Mouse (Mus musculus) G1E (cell line): ENCODE data around the gene Nup88. TPM values are rescaled to one million over a fixed set of nuclear protein-coding genes. Genes with fewer than 3 reads are reported as not detected.

Experiments
- ATAC-seq: 2 replicates; pipeline ENCODE4 v1.8.0; 2016; ENCODE audit warnings: mild to moderate bottlenecking; ENCODE audit not compliant: insufficient number of reproducible peaks, poor library complexity, low FRiP score, severe bottlenecking; ENCODE audit errors: extremely low read depth
- DNase-seq: peaks from one replicate; pipeline ENCODE4 v3.0.0; 2012; ENCODE audit warnings: low spot score
- H3K27me3 ChIP-seq: 2 replicates; pipeline ENCODE4 v1.6.1; 2012; ENCODE audit warnings: mild to moderate bottlenecking, low read length, inconsistent platforms; ENCODE audit not compliant: insufficient read depth
- H3K36me3 ChIP-seq: replicated peaks from 2 replicates; pipeline ENCODE3; 2012; ENCODE audit warnings: mild to moderate bottlenecking, inconsistent platforms
- H3K4me1 ChIP-seq: 2 replicates; pipeline ENCODE4 v1.6.1; 2012; ENCODE audit warnings: low read depth, low read length, inconsistent platforms, mixed read lengths; ENCODE audit not compliant: insufficient read depth
- H3K4me3 ChIP-seq: 2 replicates; pipeline ENCODE4 v1.5.1; 2012; ENCODE audit warnings: low read depth, mild to moderate bottlenecking, inconsistent platforms, low read length, moderate library complexity, mixed read lengths
- H3K9me3 ChIP-seq: replicated peaks from 2 replicates; pipeline ENCODE4 v1.6.1; 2012; ENCODE audit warnings: inconsistent platforms
- CTCF ChIP-seq: IDR thresholded peaks from 2 replicates; pipeline ENCODE4 v1.5.1; 2012; ENCODE audit warnings: low read depth, low read length, inconsistent platforms, mixed read lengths
- GATA1 ChIP-seq: IDR thresholded peaks from 2 replicates; pipeline ENCODE4 v1.6.1; 2012; ENCODE audit warnings: borderline replicate concordance, low read length, inconsistent platforms, mixed read lengths
- GATA2 ChIP-seq: IDR thresholded peaks from 2 replicates; pipeline ENCODE4 v1.6.1; 2012; ENCODE audit warnings: low read depth, low read length, inconsistent platforms, borderline replicate concordance
- POLR2AphosphoS5 ChIP-seq: IDR thresholded peaks from 2 replicates; pipeline ENCODE4 v1.6.1; 2012; ENCODE audit warnings: low read depth, low read length, inconsistent platforms; ENCODE audit not compliant: insufficient replicate concordance
- TAL1 ChIP-seq: conservative IDR thresholded peaks from 2 replicates; pipeline ENCODE4 v1.6.1; 2012; ENCODE audit warnings: low read depth, low read length, inconsistent platforms, mixed read lengths
- polyA plus RNA-seq: library from polyadenylated mRNA; stranded (reverse); fragments of >175 nt; gene quantifications from 2 replicates; pipeline ENCODE4 v1.2.3, GENCODE M21; 2012
- total RNA-seq, 2 experiments: library from RNA; stranded (forward) in 1 of 2; stranded (reverse) in 1 of 2; fragments of 200-1000 nt in 1 of 2; fragments of >200 nt in 1 of 2; fragmentation: Nextera tagmentation in 1 of 2; gene quantifications; 2 replicates each; pipeline ENCODE4 v1.2.3; 2014 to 2017

The Nup88 gene
- total and polyA plus RNA-seq, 3 experiments, result 81.1 to 193 (median 154) TPM

GRCm38 (mm10) chr11:70980751-70981510 is 11.2 kb upstream of the Nup88 start:
- Histone ChIP-seq H3K9me3 (no peaks in the 10 kb centered on the region), H3K36me3 (peaks cover 83% of the 10 kb centered on the region), H3K4me1 (peaks cover 60% of the 10 kb centered on the region), H3K4me3 (peak overlapping the region; percentile 96), H3K27me3 (no peaks in the 10 kb centered on the region)
- ATAC-seq (no peak), DNase-seq (no peak)
- TF ChIP-seq GATA2 (no peak), GATA1 (no peak), POLR2AphosphoS5 (no peak), CTCF (no peak), TAL1 (no peak)

GRCm38 (mm10) chr11:70980232-70980631 is 10.5 kb upstream of the Nup88 start:
- TF ChIP-seq POLR2AphosphoS5 (no peak), TAL1 (no peak), GATA2 (no peak), GATA1 (no peak), CTCF (no peak)
- no peaks in the 10 kb centered on the region for H3K27me3 ChIP-seq
- no peak for ATAC-seq
- peaks cover 67% of the 10 kb centered on the region for H3K4me1 ChIP-seq
- peak overlapping the region; percentile 96; the same call in 1 of the 2 replicates for H3K4me3 ChIP-seq
- peaks cover 83% of the 10 kb centered on the region for H3K36me3 ChIP-seq
- no peaks in the 10 kb centered on the region for H3K9me3 ChIP-seq
- DNase-seq, result no peak

- TF ChIP-seq GATA1, result no peak
- no peak for TF ChIP-seq CTCF
- no peak for TF ChIP-seq TAL1
- no peak for TF ChIP-seq POLR2AphosphoS5
- no peak for TF ChIP-seq GATA2
- Histone ChIP-seq H3K4me1 (peaks cover 84% of the 10 kb centered on the region), H3K27me3 (no peaks in the 10 kb centered on the region), H3K9me3 (no peaks in the 10 kb centered on the region), H3K36me3 (peaks cover 93% of the 10 kb centered on the region), H3K4me3 (no peak overlapping the region)
- no peak for ATAC-seq
- DNase-seq, result no peak
Observed at GRCm38 (mm10) chr11:70977293-70977692, 7.5 kb upstream of the Nup88 start.

- Histone ChIP-seq H3K4me1 (peaks cover 85% of the 10 kb centered on the region), H3K36me3 (peaks cover 87% of the 10 kb centered on the region), H3K27me3 (no peaks in the 10 kb centered on the region), H3K4me3 (no peak overlapping the region), H3K9me3 (peaks cover 4% of the 10 kb centered on the region; the same call in 1 of the 2 replicates)
- DNase-seq (no peak), ATAC-seq (no peak)
- TF ChIP-seq GATA1 (no peak), CTCF (no peak), TAL1 (no peak), GATA2 (no peak), POLR2AphosphoS5 (0 out of 2 replicates have a peak, but pooled peaks have one; percentile 19)
Observed at GRCm38 (mm10) chr11:70975193-70975592, 5.4 kb upstream of the Nup88 start.

GRCm38 (mm10) chr11:70973947-70974346 is 4.2 kb upstream of the Nup88 start:
- H3K4me3 ChIP-seq, result no peak overlapping the region
- peaks cover 73% of the 10 kb centered on the region for H3K4me1 ChIP-seq
- DNase-seq (no peak), ATAC-seq (no peak)
- H3K36me3 ChIP-seq, result peaks cover 74% of the 10 kb centered on the region
- no peak for TF ChIP-seq POLR2AphosphoS5
- peak; percentile 33 for TF ChIP-seq CTCF
- no peaks in the 10 kb centered on the region for H3K27me3 ChIP-seq
- peaks cover 4% of the 10 kb centered on the region; the same call in 1 of the 2 replicates for H3K9me3 ChIP-seq

- ATAC-seq, result no peak
- Histone ChIP-seq H3K4me3 (no peak overlapping the region), H3K27me3 (no peaks in the 10 kb centered on the region), H3K36me3 (peaks cover 67% of the 10 kb centered on the region), H3K4me1 (peaks cover 67% of the 10 kb centered on the region), H3K9me3 (peaks cover 4% of the 10 kb centered on the region; the same call in 1 of the 2 replicates)
- DNase-seq, result no peak
- TF ChIP-seq GATA2, result no peak
- no peak for TF ChIP-seq TAL1
- TF ChIP-seq GATA1, result no peak
- TF ChIP-seq POLR2AphosphoS5, result no peak
- no peak for TF ChIP-seq CTCF
Observed at GRCm38 (mm10) chr11:70972586-70972985, 2.8 kb upstream of the Nup88 start.
